Mouse (Mus musculus) neural tube, embryonic 10.5 days (tissue): Measurements from ENCODE around the gene Olfr1228.

Source experiments
- DNase-seq: peaks from one replicate; pipeline ENCODE4 v3.0.0-alpha.2; 2017; ENCODE audit warnings: low spot score; ENCODE audit errors: extremely low spot score

Olfr1228 gene

GRCm38 (mm10) chr2:89253962-89254361, at the start of gene Olfr1228:
TSS of gene Olfr1228 (minus strand) at chr2:89254062.
- DNase-seq: no peak

GRCm38 (mm10) chr2:89297168-89297567, 43.3 kb upstream of the Olfr1228 start, which contains the start of gene Olfr1230:
TSS of gene Olfr1230 (minus strand) at chr2:89297268.
- no peak for DNase-seq

GRCm38 (mm10) chr2:89287914-89288313, 34.1 kb upstream of the Olfr1228 start, which contains the start of gene Olfr1229:
TSS of gene Olfr1229 (minus strand) at chr2:89288014.
- DNase-seq: no peak

- DNase-seq: no peak
Measured at GRCm38 (mm10) chr2:89199948-89200347, 53.9 kb downstream of the Olfr1228 start, which contains the start of gene Olfr1226. TSS of gene Olfr1226 (minus strand) at chr2:89200048.
